Mouse (Mus musculus) lung, postnatal 14 days (tissue): ENCODE data around the gene Tbkbp1.

Experiments
- DNase-seq: peaks from one replicate; pipeline ENCODE4 v3.0.0; 2021

Tbkbp1 gene

DNA sequence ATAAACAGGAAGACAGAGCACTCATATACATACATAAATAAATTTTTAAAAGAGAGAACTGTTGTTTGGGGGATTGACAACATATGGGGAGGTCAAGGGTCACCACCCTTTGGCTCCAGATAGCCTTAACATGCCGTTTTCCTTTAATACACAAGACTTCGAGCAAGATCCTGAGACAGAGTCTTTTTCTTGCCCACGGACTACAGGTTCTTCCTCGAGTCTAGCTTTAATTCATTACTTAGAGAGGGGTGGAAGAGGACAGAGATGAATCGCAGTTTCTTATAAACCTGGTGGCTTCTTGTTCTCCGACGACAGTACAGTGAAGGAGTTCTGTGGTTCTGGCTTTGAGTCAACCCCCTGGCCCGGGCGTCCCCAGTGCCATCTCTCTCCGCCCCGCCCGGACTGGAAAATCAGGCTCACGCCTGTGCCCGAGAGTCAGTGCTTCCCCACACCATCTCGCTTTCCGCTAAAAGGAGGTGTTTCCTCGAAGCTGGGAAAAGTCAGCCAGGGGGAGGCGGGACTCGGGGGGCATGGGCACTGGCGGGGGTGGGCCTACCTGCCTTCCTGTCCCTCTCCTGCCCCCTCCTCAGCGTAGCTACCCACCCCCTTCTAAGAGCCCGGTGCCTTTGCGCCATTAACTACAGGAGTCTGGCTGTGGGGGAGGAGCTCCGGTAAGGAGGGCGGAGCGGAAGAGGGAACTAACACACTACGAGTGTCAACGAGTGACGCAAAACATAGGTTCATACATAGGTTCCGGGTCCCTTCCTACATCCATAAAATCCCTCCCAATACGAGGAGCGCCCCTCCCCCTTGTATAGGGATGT lies 24.4 kb downstream of the Tbkbp1 start:
- DNase-seq = peak; percentile 58

GRCm38 (mm10) chr11:97124266-97125036 lies 26.8 kb downstream of the Tbkbp1 start:
- no peak for DNase-seq

GRCm38 (mm10) chr11:97123282-97123890 lies 27.9 kb downstream of the Tbkbp1 start:
- DNase-seq = no peak

DNA sequence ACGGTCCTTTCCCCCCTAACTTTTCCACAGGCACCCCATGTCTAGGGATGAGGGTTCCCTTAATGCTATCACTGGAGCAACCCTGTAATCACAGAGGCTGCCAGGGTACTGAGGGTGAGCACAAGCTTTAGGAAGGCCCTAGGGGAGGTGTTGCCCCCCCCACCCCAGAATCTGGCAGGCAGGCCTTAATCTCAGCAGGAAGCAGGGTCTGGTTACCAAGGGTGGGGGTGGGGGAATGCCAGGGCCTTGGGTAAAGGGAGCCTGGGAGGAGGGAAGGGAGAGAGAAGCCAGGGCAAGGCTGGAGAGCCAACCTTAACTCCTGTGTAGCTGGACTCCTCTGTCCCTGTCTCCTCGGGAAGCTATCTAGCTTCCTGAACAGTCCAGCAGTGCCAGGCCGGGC lies 30.7 kb downstream of the Tbkbp1 start:
- DNase-seq = no peak

GRCm38 (mm10) chr11:97120221-97120620 lies 31.1 kb downstream of the Tbkbp1 start:
- no peak for DNase-seq

DNA sequence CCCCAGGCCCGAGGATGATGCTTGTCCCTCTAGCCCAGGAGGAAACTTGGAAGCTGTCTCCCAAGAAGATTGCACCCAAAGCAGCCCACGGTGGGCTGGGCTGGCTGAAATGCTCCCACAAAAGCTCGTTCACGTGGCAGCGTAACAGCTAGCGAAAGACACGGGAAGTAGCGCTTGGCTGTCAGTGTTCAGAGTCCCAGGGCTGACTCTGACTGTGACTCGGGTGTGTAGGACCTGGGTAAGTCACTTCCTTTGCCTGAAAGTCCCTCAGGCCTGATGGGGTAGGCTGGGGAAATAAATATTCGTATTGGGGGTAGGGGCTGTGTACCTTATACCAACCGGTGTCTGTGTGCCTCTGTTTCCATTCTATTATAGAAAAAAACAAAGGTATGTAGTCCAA lies 35.5 kb downstream of the Tbkbp1 start:
- no peak for DNase-seq

DNA sequence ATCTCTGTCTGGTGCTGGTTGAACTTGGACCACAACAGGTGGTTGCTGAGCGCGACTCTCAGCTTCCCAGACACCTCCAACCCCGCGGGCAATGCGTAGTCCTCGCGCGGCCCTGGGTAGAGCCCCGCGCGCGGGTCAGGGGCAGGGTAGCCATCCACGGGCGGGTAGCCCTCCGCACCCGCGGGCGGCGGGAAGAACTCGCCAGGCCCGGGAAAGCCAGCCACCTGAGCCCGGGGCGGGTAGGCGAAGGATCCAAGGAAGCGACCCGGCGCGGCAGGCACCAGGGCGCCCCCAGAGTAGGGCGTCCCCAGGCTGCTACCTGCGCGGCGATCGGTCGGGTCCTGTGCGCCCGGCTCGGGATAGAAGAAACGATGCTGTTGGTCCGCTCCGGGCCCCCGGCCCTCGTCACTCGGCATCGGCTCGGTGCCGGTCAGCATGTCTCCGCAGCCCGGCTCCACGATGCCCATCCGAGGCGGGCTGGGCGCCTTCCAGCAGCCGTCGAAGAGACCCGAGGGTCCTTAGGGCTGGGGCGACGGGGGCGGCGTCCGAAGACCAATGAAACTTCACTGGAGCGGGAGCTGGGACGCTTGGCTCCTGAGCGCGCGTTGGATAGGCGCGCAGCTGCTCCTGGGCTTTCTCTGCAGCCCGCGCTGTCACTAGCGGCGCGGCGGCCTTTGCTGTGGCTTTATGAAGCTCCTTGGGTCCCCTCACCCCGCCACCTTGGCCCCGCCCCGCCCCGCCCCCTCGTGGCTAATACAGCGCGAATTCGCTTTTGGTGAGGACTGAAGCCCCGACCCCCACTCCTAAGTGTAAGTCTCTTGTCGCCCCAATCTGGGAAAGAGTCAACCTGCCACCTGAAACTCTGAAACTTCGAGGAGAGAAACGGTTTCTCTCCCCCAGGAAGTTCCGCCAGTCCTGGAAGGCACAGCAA lies 36.4 kb downstream of the Tbkbp1 start, which contains the start of gene Tbx21:
Gene Tbx21, minus strand, starts transcription at position 661 of the 931 bp plus-strand sequence.
- no peak for DNase-seq

DNA sequence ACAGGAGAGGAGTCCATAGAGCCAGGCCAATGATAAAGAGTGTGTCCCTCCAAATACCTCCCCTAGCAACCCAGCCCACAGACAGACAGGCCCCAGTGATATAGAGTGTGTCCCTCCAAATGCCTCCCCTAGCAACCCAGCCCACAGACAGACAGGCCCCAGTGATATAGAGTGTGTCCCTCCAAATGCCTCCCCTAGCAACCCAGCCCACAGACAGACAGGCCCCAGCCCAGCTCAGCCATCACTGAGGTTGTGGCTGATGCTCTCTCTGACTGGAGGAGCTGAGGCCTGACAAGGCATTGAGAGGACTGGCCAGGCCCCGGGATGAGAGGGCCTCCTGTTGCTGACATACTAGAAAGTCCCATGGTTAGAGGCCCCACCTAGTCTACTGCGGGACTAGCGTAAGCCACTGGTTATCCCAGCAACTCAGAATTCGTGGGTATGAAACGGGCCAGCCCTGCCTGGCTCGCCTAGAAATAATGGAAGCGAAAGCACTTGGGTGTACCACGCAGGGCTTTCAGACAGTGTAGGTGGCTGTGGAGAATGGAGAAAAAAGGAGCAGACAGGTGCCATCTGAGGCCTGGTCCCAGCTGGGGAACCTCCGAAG lies 38.7 kb downstream of the Tbkbp1 start:
- no peak for DNase-seq

- DNase-seq = no peak
Measured at GRCm38 (mm10) chr11:97108976-97109375, 42.3 kb downstream of the Tbkbp1 start.

DNA sequence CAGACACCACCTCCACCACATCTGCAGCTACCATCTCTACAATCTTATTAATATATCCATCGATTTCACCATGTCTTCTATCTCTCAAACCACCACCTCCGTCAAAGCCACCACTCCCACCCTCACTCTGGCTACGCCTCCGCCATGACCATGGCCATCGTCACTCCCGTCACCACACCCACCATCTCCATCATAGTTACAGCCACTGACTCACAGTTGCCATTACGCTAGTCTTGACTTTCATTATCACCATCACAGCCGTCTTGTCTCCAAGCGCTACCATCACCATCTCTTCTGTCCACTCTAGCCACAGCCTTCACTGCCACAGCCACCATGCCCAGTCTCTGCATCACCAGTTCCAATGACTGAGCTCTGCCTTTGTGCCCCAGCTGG lies 47.2 kb downstream of the Tbkbp1 start:
- DNase-seq = no peak

DNA sequence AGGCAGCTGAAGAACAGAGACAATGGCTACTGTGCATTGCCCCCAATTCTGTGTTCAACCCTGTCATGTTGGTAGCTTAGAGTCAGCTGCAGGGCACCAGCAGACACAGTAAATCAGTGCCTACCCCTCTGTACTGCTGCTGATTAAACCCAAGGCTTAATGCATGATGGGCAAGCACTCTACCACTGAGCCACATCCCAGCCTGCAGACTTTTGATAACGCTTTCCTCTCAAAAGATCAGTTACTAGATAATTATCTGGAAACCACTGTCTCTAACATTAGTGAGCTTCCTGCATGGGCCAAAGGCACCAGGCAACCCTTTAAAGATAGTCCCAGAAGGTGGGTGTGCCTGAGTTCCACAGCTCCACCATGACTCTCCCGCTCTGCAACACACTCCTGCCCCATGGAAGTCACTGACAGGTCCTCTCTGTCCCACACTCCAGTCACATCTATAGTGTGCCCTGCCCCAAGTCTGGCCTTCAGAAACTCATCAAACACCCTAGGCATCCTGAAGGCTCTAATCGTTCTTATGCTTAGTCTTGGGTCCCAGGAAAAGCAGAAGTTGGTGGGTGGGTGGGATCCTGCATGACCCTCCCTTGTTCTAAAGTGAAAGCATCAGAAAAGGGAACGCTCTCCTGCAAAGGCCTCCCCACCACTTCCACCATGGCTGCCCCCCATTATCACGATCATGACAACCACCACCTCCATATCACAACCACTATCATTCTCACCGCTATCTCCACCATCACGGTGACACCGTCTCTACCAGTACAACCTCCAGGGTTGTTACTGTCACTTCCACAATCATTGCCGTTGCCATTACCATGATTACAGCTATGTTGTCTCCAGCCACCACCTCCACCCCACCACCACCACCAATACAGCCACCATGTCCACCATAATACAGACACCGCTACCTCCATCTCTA lies 47.9 kb downstream of the Tbkbp1 start:
- DNase-seq = no peak

- peak; percentile 88 for DNase-seq
Measured at GRCm38 (mm10) chr11:97101722-97102121, 49.6 kb downstream of the Tbkbp1 start.

DNA sequence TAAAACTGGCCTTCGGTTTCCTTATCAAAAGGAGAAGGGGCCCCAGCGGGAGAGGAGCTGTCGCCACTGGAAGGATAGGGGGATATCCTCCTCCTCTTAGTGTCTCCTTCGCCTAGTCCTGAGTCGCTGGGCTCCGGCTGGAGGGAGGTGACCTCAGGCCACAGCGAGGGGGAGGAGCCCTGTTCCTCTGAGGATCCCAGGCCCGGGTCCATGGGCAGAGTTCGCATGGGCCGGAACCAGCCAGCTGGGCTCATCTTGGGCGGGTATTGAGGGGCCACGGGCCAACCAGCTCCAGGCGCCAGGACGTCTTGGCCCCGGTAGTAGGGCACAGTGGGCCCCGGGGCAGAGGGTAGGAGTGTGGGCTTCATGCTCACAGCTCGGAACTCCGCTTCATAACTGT lies 52.5 kb downstream of the Tbkbp1 start:
- peak; percentile 24 for DNase-seq

DNA sequence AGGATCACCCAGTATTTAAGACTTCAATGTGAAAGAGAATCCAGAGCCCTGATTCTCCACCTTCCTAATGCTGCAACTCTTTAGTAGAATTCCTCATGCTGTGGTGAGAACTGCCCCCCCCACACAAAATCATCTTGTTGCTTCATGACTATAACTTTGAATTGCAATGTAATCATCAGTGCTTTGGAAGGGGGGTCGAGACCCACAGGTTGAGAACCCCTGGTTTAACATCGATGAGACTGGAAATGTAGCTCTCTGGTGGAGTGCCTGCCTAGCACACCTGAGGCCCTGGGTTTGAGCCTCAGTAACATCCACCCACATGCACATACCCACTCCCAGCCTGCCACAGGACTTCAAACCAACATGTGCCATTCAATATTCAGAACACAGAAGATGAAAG lies 56.7 kb downstream of the Tbkbp1 start:
- no peak for DNase-seq

- no peak for DNase-seq
Measured at GRCm38 (mm10) chr11:97086365-97086764, 64.9 kb downstream of the Tbkbp1 start.
